Mouse (Mus musculus): ENCODE results near the gene Deaf1. TPM values are rescaled to one million over a fixed set of nuclear protein-coding genes. Genes with fewer than 3 reads are reported as not detected.

The Deaf1 gene
- total RNA-seq (2021), result 33.8 and 45.4 TPM in 2 replicates
- long read RNA-seq, transcript Deaf1-201 (12 exons, 2,135 nt), result major isoform, 15 of 34 reads
- long read RNA-seq, partial matches to known transcripts, result 2 of 34 reads
- long read RNA-seq, other reads (novel, unspliced or antisense), result 17 of 34 reads

DNA sequence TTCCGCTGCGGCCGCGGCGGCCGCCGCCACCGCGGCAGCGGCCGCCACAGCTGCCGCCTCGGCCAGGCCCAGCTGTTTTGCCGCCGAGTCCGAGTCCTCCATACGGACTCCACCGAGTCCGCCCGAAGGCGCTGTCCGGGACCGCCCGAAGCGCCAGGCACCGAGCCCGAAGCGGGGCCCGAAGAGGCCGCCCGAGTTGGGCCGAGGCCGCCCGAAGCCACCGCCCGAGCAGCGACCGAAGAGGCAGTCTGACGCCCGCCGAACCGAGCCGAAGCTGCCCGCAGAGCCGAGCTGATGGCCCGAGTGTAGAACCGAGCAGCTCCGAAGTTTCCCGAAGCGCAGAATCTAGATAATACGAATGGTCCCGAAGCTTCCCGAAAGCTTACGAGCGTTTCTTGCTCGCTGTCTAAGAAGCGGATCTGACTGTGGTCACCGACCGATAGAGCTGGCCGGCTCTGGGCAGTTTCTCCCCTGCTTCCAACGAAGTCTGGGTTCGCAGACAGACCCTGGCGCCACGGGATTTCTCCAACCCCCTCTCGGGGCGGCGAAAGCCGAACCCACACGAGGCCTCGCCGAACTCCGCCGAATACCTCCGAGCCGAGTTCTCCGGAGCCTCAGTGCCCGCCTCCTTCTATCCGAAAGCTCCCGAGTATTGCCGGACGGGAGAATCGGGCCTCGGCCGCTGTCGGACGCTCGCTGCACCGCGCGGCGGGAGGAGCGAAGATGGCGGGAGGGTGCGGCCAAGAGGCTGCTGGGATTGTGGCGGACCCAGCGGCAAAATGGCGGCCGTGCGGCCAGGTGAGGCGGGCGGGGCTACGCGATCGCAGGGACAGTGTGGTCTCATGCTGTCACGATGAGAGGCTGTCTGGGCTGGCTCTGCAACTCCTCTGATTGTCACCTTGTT lies at the start of gene Deaf1, which contains the start of gene Tmem80:
Gene Deaf1 (minus strand): TSS at position 222 of the 904 bp plus-strand sequence.
Gene Tmem80 (plus strand): TSS at position 271 of the 904 bp plus-strand sequence.
- DNase-seq, result peak; percentile 99

GRCm38 (mm10) chr7:141374399-141374798 lies 46.9 kb upstream of the Deaf1 start:
- no peak for DNase-seq

GRCm38 (mm10) chr7:141373611-141374010 lies 46.1 kb upstream of the Deaf1 start:
- DNase-seq, result peak; percentile 32

- DNase-seq, result no peak
Measured at GRCm38 (mm10) chr7:141371942-141372595, 44.6 kb upstream of the Deaf1 start.

DNA sequence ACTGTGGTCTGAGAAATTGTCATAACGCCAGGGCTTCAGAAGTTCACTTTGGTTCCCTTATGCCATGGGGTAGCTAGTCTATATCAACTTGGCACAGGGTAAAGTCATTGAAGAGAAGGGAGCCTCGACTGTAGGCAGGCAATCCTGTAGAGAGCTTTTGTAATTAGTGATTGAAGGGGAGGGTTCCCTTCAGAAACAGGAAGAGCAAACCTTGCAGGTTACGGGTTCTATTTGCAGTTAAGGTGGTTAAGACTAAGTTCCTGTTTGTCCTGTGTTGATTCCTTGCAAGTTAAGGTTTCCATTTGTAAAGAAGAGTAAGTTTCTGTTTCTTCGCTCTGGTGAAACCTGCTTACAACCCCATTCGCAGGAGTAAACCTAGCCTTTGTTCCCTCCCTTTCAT lies 42.4 kb upstream of the Deaf1 start:
- DNase-seq, result no peak

DNA sequence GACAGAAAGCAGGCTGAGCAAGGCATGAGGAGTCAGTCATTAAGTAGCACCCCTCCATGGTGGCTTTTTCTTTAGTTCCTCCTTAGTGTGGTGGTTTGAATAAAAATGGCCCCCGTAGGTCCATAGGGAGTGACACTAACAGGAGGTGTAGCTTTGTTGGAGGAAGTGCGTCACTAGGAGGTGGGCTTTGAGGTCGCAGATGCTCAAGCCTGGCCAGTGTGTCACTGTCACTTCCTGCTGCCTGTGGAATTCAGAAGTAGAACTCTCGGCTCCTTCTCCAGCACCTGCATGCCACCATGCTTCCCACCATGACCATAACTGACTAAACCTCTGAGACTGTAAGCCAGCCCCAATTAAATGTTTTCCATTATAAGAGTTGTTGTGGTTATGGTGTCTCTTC lies 39.9 kb upstream of the Deaf1 start:
- no peak for DNase-seq

DNA sequence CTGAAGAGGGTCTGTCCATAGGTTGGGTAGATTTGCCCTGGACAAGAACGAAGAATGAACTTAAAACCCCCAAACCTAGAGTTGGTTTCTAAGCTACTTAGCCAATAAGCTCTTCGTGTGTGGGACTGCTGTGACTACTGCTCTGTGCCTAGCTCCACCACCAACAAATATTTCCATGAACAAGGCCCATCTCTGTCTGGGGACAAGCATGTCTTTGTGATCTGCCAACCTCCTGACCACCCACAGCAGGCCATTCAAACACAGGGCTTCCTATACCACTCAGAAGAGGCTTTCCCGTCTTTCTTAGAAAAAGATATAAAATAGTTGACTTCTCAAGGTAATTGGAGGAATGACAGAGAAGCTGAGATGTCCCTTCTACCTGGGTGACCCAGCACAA lies 37.6 kb upstream of the Deaf1 start:
- DNase-seq, result no peak

DNA sequence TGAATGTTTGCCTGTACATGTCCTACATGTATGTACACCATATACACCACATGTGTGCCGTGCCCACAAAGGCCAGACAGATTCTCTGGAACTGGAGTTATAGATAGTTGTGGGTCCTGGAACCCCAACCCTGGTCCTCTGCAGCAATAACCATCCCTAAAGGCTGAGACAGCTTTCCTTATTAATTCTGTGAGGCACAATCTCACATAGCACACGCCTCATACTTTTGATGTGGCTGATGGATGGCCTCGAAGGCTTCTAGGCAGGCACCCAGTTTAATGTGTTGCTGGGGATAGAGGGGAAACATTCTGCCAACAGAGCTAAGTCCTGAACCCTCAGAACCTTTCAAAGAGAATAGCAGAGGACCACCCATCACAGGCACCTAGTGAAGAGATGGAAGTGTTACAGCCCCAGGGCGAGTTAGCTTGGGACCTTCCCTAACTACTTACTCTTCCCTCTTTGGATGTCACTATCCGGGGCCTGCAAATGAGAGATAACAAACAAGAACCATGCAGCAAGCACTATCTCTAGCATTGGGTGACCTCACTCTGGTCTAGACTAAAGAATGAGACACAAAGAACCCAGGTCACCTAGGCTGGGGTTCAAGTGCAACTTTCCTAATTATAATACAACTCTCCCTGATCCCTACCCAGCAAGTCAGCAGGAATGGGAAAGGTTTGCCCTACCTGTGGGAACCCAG lies 37.0 kb upstream of the Deaf1 start:
- DNase-seq, result no peak

DNA sequence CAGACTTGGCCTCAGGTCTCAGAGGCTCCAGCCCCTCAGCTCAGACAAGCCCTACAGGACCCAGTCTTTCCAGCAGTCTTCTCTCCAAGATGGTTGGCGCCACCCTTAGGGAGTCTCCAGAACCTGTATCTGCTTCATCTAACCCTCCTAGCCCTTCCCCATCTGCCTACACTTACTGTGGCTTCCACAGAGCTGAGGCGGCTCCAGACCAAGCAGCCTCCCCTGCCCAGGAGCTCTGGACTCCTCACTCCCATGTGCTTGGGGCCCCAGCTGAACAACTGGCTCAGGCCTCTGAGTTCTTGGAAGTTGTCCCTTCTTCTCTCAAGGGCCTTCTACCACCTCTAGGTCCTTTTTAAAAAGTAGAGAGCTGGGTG lies 36.2 kb upstream of the Deaf1 start:
- no peak for DNase-seq

GRCm38 (mm10) chr7:141363106-141363751 lies 35.7 kb upstream of the Deaf1 start:
- DNase-seq, result peak; percentile 61

DNA sequence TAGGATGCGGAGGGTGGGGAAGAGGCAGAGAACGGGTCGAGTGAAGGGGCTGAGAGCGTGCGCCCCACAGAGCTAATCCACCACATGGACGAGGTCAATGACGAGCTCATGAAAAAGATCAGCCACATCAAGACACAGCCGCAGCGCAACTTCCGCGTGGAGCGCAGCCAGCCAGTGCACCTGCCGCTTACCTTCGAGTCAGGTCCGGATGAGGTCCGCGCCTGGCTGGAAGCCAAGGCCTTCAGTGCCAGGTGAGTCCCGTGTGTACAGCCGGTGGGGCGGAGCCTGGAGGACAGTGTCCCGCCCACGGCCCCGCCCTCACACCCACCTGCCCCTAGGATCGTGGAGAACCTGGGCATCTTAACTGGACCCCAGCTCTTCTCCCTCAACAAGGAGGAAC lies 34.0 kb upstream of the Deaf1 start:
- DNase-seq, result no peak

- no peak for DNase-seq
Measured at GRCm38 (mm10) chr7:141356971-141357370, 29.5 kb upstream of the Deaf1 start.

DNA sequence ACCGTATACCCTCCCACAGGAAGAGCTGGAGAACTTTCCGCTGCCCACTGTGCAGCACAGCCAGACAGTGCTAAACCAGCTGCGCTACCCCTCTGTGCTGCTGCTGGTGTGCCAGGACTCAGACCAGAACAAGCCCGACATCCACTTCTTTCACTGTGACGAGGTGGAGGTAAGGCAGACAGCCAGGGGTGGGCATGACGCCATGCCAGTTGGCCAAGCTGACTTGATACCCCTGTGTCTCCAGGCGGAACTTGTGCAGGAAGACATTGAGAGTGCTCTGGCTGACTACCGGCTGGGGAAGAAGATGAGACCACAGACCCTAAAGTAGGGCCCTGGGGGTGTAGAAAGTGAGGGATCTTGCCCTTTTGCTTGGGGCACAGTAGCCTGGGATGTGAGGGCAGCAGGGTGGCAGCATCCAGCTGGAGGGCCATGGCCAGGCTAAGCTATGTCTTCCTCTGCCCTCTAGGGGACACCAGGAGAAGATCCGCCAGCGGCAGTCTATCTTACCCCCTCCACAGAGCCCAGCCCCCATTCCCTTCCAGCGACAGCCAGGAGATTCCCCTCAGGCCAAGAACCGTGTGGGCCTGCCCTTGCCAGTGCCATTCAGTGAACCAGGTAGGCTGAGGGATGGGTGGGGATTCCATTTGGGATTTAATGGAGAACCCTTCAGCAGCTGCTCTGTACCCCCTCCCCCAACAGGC lies 28.3 kb upstream of the Deaf1 start:
- no peak for DNase-seq

- no peak for DNase-seq
Measured at GRCm38 (mm10) chr7:141355051-141355450, 27.6 kb upstream of the Deaf1 start.

- no peak for DNase-seq
Measured at GRCm38 (mm10) chr7:141351061-141351460, 23.6 kb upstream of the Deaf1 start.

DNA sequence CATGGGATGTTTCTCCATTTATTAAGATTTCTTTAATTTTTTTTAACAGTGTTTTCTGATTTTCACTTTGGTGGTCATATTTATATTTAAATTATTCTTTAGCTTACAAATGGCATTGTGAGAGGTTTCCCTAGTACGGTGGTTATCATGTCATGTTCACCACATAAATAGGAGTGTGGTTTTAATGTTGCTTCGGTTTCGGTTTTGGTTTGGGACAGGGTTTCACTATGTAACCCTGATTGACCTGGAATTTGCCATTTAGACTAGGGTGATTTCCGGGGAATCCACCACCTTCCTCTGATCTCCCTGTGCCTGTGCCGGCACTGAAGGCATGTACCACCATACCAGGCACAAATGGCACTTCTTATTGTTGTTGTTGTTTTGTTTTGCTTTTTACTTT lies 17.3 kb upstream of the Deaf1 start:
- DNase-seq, result no peak

DNA sequence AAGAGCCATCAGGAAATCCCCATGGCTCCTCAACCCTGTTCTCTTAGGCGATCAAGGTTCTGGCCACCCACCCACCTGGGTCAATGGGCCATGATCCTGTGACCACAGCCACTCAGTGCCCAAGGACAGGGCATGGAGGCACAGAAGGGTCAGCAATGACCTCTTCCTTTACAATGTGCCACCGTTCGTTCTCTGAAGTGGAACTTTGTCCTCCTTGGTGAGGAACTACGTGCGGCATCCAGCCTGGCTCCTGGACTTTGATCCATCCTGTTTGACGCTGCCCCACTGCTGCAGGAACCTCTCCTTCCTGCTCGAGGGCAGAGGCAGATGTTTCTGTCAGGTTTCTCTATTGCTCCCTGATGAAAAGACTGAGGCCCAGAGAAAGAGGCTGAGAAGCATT lies 16.2 kb upstream of the Deaf1 start:
- no peak for DNase-seq

- no peak for DNase-seq
Measured at GRCm38 (mm10) chr7:141343230-141343629, 15.7 kb upstream of the Deaf1 start.

DNA sequence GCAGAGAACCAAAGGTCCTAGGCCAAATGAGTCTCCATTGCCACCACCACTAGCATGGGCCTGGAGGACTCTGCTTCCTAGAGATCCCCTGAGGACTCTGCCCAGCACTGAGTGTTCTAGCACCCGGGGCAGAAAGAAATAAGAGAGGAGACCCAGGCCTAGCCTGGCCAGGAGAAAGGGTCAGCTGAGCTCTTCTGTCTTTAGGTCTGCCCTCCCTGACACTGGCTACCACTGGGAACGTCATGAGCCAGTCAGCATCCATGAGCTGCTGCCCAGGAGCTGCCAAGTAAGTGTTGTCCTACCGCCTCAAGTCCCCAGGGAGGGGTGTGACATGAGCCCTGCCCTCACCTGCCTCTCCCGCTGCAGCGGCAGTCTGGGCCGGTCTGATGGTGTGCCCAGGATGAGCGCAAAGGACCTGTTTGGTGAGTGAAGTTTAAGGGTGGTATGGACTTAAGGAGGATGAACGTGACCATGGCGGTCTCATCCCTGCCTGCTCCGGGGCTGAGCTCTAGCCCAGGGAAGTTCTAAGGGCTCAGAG lies 14.3 kb upstream of the Deaf1 start:
- no peak for DNase-seq

GRCm38 (mm10) chr7:141340476-141340875 lies 13.0 kb upstream of the Deaf1 start:
- no peak for DNase-seq

DNA sequence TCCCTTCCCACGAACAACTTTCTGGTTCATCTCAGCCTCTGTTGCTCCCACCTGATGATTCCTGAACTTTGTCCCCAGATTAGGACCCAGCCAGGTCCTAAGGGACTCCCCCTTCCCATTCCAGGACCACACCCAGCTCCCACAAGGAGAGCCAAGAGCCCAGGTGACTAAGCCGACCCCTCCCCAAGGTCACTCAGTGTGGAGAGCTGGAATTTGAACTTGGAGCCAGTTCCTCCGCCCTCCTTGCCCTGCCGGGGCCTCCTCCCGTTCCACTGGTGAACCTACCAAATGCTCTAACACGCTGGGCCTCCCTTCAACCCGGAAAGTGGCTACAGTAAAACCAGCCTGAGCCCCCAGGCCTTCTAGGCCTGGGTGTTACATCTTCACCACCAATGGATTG lies 12.5 kb upstream of the Deaf1 start:
- no peak for DNase-seq
